ENCODE assay signal across 11 mouse cellular contexts in genomic region chr5:35320650-35321049, GRCm38 (mm10). TPM values are rescaled to one million over a fixed set of nuclear protein-coding genes. Genes with fewer than 3 reads are reported as not detected.
DNase-seq lines count a peak whose midpoint lies in the region; ATAC-seq and TF ChIP-seq lines count a peak whose summit lies in the region.
"Had no signal": no experiment of that assay in that cellular context is flagged by ENCODE, and none has a peak within 500 bp of the region (broad histone marks: within the 10 kb centered on the region; RNA-seq: fewer than 3 reads in every experiment).

No protein-coding gene starts in this region.

- H3K27ac ChIP-seq in heart, embryonic 12.5 days (ENCODE audit: poor library complexity, severe bottlenecking): no peak overlapping the region
- H3K27ac ChIP-seq in layer of hippocampus, adult 2 months: no peak overlapping the region
- no peak overlapping the region for H3K27ac ChIP-seq in forebrain, embryonic 16.5 days (ENCODE audit: low read length)
- H3K27ac ChIP-seq: heart, embryonic 13.5 days; lung, embryonic 15.5 days had no signal

- H3K9me3 ChIP-seq in heart, embryonic 12.5 days (replicated peaks): no peaks in the 10 kb centered on the region
- H3K9me3 ChIP-seq in forebrain, embryonic 16.5 days (ENCODE audit: control insufficient read depth, low read length): no peaks in the 10 kb centered on the region
- H3K9me3 ChIP-seq: heart, embryonic 13.5 days; lung, embryonic 15.5 days had no signal

- H3K27me3 ChIP-seq in heart, embryonic 12.5 days (replicated peaks): peaks cover 48% of the 10 kb centered on the region
- H3K27me3 ChIP-seq in forebrain, embryonic 16.5 days (replicated peaks; ENCODE audit: control insufficient read depth, insufficient read depth, low read length): no peaks in the 10 kb centered on the region

- H3K4me3 ChIP-seq in heart, embryonic 12.5 days: no peak overlapping the region
- no peak overlapping the region for H3K4me3 ChIP-seq in layer of hippocampus, adult 2 months
- no peak overlapping the region for H3K4me3 ChIP-seq in forebrain, embryonic 16.5 days (replicated peaks; ENCODE audit: low read length)
- H3K4me3 ChIP-seq: heart, embryonic 13.5 days; lung, embryonic 15.5 days had no signal

- peak; percentile 97 for DNase-seq in heart, adult 11 months
- DNase-seq in adrenal gland, adult 8-10 months: peak; percentile 55
- peak; percentile 51 to 55 for DNase-seq in frontal cortex, postnatal 36 days (ENCODE audit: low spot score in 2 of 2)
- DNase-seq in layer of hippocampus, adult 2 months (ENCODE audit: low spot score in 2 of 2): peak; percentile 50 to 55
- peak; percentile 51 for DNase-seq in right cerebral cortex, postnatal 25 days
- no peak for DNase-seq in retina, embryonic 14.5 days (ENCODE audit: low spot score)

- H3K9ac ChIP-seq in heart, embryonic 12.5 days: no peak overlapping the region
- no peak overlapping the region for H3K9ac ChIP-seq in forebrain, embryonic 16.5 days (replicated peaks; ENCODE audit: low read depth, low read length)
- H3K9ac ChIP-seq: heart, embryonic 13.5 days; lung, embryonic 15.5 days had no signal

- peak; percentile 41 for TF ChIP-seq CTCF in layer of hippocampus, adult 2 months (conservative IDR thresholded peaks at IDR 0.05)

- H3K4me1 ChIP-seq in heart, embryonic 12.5 days (replicated peaks): no peaks in the 10 kb centered on the region
- H3K4me1 ChIP-seq in forebrain, embryonic 16.5 days (replicated peaks; ENCODE audit: control insufficient read depth, insufficient read depth, low read length): no peaks in the 10 kb centered on the region
- H3K4me1 ChIP-seq: heart, embryonic 13.5 days; lung, embryonic 15.5 days had no signal

- no peaks in the 10 kb centered on the region for H3K36me3 ChIP-seq in heart, embryonic 12.5 days
- no peaks in the 10 kb centered on the region for H3K36me3 ChIP-seq in forebrain, embryonic 16.5 days (ENCODE audit: control insufficient read depth, insufficient read depth)
- H3K36me3 ChIP-seq: heart, embryonic 13.5 days; lung, embryonic 15.5 days had no signal

- WGBS in heart, embryonic 12.5 days: 57% methylated on average over 2 of the region's 2 CpGs
- WGBS in forebrain, embryonic 16.5 days: 58% methylated on average over 2 of the region's 2 CpGs

- no peak overlapping the region for H3K4me2 ChIP-seq in heart, embryonic 12.5 days
- no peak overlapping the region for H3K4me2 ChIP-seq in forebrain, embryonic 16.5 days (ENCODE audit: low read length)
- H3K4me2 ChIP-seq: heart, embryonic 13.5 days; lung, embryonic 15.5 days had no signal

- ATAC-seq in heart, embryonic 12.5 days (ENCODE audit: insufficient number of reproducible peaks, low FRiP score): no peak
- ATAC-seq in forebrain, embryonic 16.5 days: no peak

RNA-seq across cellular contexts. Expression of gene Adra2c, which starts 42.5 kb away (rescaled TPM):
- polyA plus RNA-seq in heart, embryonic 12.5 days (2016; fragmentation: Nextera tagmentation; extraction: Ambion mirVana): 0.06 TPM in 2 replicates
- 1 to 10 TPM; 1.1 to 2.1 (median 1.3) TPM for total RNA-seq in adrenal gland, adult 8-10 months (2022)
- total RNA-seq in layer of hippocampus, adult 2 months (2021): 10 to 100 TPM; 23.6 to 25.6 TPM
- polyA plus RNA-seq in forebrain, embryonic 16.5 days (2015; fragmentation: Nextera tagmentation; extraction: Ambion mirVana): 0.65 and 0.71 TPM in 2 replicates
- polyA plus RNA-seq: C2C12; heart, embryonic 13.5 days; lung, embryonic 15.5 days had no signal

Comparison
In these comparisons a context has a peak if more than half of its experiments do, and no peak if none do; other contexts are left out.
1. RNA of gene Adra2c, which starts 42.5 kb away (total RNA-seq): 23.6 to 25.6 TPM in layer of hippocampus, adult 2 months; 1.1 to 2.1 TPM in adrenal gland, adult 8-10 months; every median in the first group is over 4 times any median in the second.